Mouse (Mus musculus) megakaryocyte, embryonic 14.5 days (primary cell): ENCODE data around the gene Chgb.

Experiments
- FLI1 ChIP-seq: IDR thresholded peaks from 2 replicates; pipeline ENCODE4 v1.6.1; 2012; ENCODE audit warnings: low read length, inconsistent platforms, mixed read lengths
- GATA1 ChIP-seq: IDR thresholded peaks from 3 replicates; pipeline ENCODE4 v1.6.1; 2012; ENCODE audit warnings: mixed read lengths, low read length, inconsistent platforms, borderline replicate concordance

DNA sequence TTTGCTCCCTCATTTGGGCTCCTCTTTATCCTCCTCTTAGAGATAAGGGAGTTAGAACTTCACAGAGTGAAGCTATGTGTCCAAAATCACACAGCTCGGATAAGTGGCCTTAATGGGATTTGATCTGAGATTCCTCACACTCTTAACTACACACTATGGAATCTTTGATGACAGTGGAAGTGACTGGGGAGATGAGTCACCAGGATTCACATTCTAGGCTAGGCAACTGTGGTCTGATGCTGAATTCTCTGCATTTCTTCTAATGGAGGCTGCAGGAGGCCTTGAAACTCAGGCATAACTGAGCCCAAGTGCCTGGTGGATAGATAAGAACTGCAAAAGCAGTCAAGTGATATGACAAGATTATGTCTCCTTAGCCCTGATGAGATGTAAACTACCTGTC, 10.3 kb upstream of the Chgb start:
- TF ChIP-seq GATA1 (no peak), FLI1 (no peak)
